Mouse (Mus musculus): ENCODE data around the gene 9830107B12Rik. TPM values are rescaled to one million over a fixed set of nuclear protein-coding genes. Genes with fewer than 3 reads are reported as not detected.

Gene 9830107B12Rik
- polyA plus RNA-seq, 1 experiment from 2014 or later = not detected

DNA sequence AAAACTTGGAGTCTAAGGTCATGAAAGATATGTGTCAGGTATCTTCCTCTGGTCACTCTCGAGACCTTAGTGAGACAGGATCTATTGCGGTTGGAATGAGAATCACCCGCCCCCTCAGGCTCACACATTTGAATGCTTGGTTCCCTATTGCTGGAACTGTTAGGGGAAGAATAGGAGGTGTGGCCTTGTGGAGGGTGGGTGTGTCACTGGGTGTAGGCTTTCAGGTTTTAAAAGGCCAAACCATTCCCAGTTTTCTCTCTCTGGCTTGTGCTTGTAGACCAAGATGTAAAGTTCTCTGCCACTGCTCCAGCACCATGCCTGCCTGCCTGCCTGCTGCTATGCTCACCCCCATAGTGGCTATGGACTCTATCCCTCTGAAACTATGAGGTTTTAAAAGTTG lies 65.4 kb downstream of the 9830107B12Rik start:
- Histone ChIP-seq H3K27ac (replicated peaks; ENCODE audit: low read depth, low read length) (no peak overlapping the region), H3K9me3 (ENCODE audit: control insufficient read depth, low read length) (no peaks in the 10 kb centered on the region), H3K27me3 (replicated peaks; ENCODE audit: control insufficient read depth, insufficient read depth, low read length) (no peaks in the 10 kb centered on the region), H3K4me3 (ENCODE audit: low read depth, low read length) (no peak overlapping the region), H3K36me3 (ENCODE audit: control insufficient read depth, insufficient read depth, low read length) (no peaks in the 10 kb centered on the region), H3K4me2 (ENCODE audit: low read depth, low read length) (no peak overlapping the region), H3K9ac (ENCODE audit: low read depth, low read length) (no peak overlapping the region), H3K4me1 (ENCODE audit: control insufficient read depth, insufficient read depth, low read length) (no peaks in the 10 kb centered on the region)
- DNase-seq (ENCODE audit: low spot score) (no peak), ATAC-seq (ENCODE audit: low read depth) (no peak)
- 42% methylated on average over 3 of the region's 3 CpGs for WGBS

Other genes starting within 250 kb of the 9830107B12Rik start
- 21.0 and 22.7 TPM in 2 replicates for gene Foxp4, start 221.6 kb downstream of the 9830107B12Rik start, polyA plus RNA-seq (2014; fragmentation: Nextera tagmentation; extraction: Ambion mirVana)
- not detected in 2 replicates for gene 1700122O11Rik, start 108.0 kb downstream of the 9830107B12Rik start, polyA plus RNA-seq (2014; fragmentation: Nextera tagmentation; extraction: Ambion mirVana)
- gene 1700067P10Rik, start 56.9 kb downstream of the 9830107B12Rik start, polyA plus RNA-seq (2014; fragmentation: Nextera tagmentation; extraction: Ambion mirVana) = not detected in 2 replicates
- 0.08 and 0.10 TPM in 2 replicates for gene A530064D06Rik, start 21.0 kb upstream of the 9830107B12Rik start, polyA plus RNA-seq (2014; fragmentation: Nextera tagmentation; extraction: Ambion mirVana)
- gene Trem1, start 86.5 kb upstream of the 9830107B12Rik start, polyA plus RNA-seq (2014; fragmentation: Nextera tagmentation; extraction: Ambion mirVana) = 0.08 TPM in 1 of 2 replicates, not detected in the other
- 0.24 TPM in 1 of 2 replicates, not detected in the other for gene Trem3, start 101.5 kb upstream of the 9830107B12Rik start, polyA plus RNA-seq (2014; fragmentation: Nextera tagmentation; extraction: Ambion mirVana)
- 0.13 and 0.21 TPM in 2 replicates for gene Treml4, start 118.0 kb upstream of the 9830107B12Rik start, polyA plus RNA-seq (2014; fragmentation: Nextera tagmentation; extraction: Ambion mirVana)
- gene Treml2, start 153.2 kb upstream of the 9830107B12Rik start, polyA plus RNA-seq (2014; fragmentation: Nextera tagmentation; extraction: Ambion mirVana) = 0.14 and 0.28 TPM in 2 replicates
- 0.07 and 1.0 TPM in 2 replicates for gene B430306N03Rik, start 169.9 kb upstream of the 9830107B12Rik start, polyA plus RNA-seq (2014; fragmentation: Nextera tagmentation; extraction: Ambion mirVana)
- 5.4 and 6.6 TPM in 2 replicates for gene Trem2, start 200.1 kb upstream of the 9830107B12Rik start, polyA plus RNA-seq (2014; fragmentation: Nextera tagmentation; extraction: Ambion mirVana)
- gene Treml1, start 213.6 kb upstream of the 9830107B12Rik start, polyA plus RNA-seq (2014; fragmentation: Nextera tagmentation; extraction: Ambion mirVana) = 0.50 and 1.1 TPM in 2 replicates

All from embryonic facial prominence, embryonic 14.5 days (tissue).